Mouse (Mus musculus) hindbrain, embryonic 14.5 days (tissue): ENCODE measurements at regions not wholly inside any gene's neighbourhood (a gene's known extent, or its start where the extent isn't known, plus 50 kb on each side); places are given as distances from the start of the nearest gene placed in this dataset.

Experiments
- ATAC-seq: fragments of 200-750 bp; cut with Nextera tagmentation; 2 replicates; pipeline ENCODE4 v1.8.0; 2017; ENCODE audit warnings: moderate number of reproducible peaks, mild to moderate bottlenecking, moderate TSS enrichment, moderate library complexity; ENCODE audit not compliant: low FRiP score
- DNase-seq: peaks from one replicate; pipeline ENCODE4 v3.0.0-alpha.2; 2015; ENCODE audit warnings: low spot score
- H3K27ac ChIP-seq: fragments of 300-500 bp; sonication (generic); 2 replicates; pipeline ENCODE4 v1.5.1; 2014; ENCODE audit warnings: mild to moderate bottlenecking, moderate library complexity
- H3K27me3 ChIP-seq: fragments of 300-500 bp; sonication (generic); 2 replicates; pipeline ENCODE4 v1.6.1; 2014; ENCODE audit warnings: mild to moderate bottlenecking, low read length, mixed read lengths; ENCODE audit not compliant: control insufficient read depth, insufficient read depth
- H3K36me3 ChIP-seq: fragments of 300-500 bp; sonication (generic); replicated peaks from 2 replicates; pipeline ENCODE4 v1.6.1; 2014; ENCODE audit not compliant: control insufficient read depth, insufficient read depth
- H3K4me1 ChIP-seq: fragments of 300-500 bp; sonication (generic); replicated peaks from 2 replicates; pipeline ENCODE4 v1.6.1; 2014; ENCODE audit warnings: antibody characterized with exemption, low read length, mixed read lengths; ENCODE audit not compliant: control insufficient read depth, insufficient read depth
- H3K4me2 ChIP-seq: fragments of 300-500 bp; sonication (generic); replicated peaks from 2 replicates; pipeline ENCODE4 v1.6.1; 2014; ENCODE audit warnings: mild to moderate bottlenecking, moderate library complexity
- H3K4me3 ChIP-seq: fragments of 300-500 bp; sonication (generic); replicated peaks from 2 replicates; pipeline ENCODE4 v1.5.1; 2014; ENCODE audit warnings: mild to moderate bottlenecking, low read length
- H3K9ac ChIP-seq: fragments of 300-500 bp; sonication (generic); 2 replicates; pipeline ENCODE4 v1.6.1; 2014
- H3K9me3 ChIP-seq: fragments of 300-500 bp; sonication (generic); 2 replicates; pipeline ENCODE4 v1.6.1; 2016; ENCODE audit warnings: low read length; ENCODE audit not compliant: control insufficient read depth
- WGBS: fragments of 180-500 bp; shearing (Covaris S2); extraction: QIAGEN DNeasy Blood & Tissue Kit; methylation state at CpG from one replicate; pipeline ENCODE4 v1.1.7; 2014; 5-methylcytosine and 5-hydroxymethylcytosine counted together

- WGBS, result 65% methylated on average over 2 of the region's 2 CpGs
- Histone ChIP-seq H3K27ac (no peak overlapping the region), H3K27me3 (no peaks in the 10 kb centered on the region), H3K9ac (no peak overlapping the region), H3K4me2 (no peak overlapping the region), H3K4me3 (no peak overlapping the region), H3K9me3 (no peaks in the 10 kb centered on the region), H3K36me3 (no peaks in the 10 kb centered on the region), H3K4me1 (peaks cover 5% of the 10 kb centered on the region; the same call in 1 of the 2 replicates)
- DNase-seq, result no peak
- ATAC-seq, result no peak
These were observed 54.0 kb upstream of the Tbl1xr1 start for GRCm38 (mm10) chr3:22022418-22022817.

- Histone ChIP-seq H3K9ac (no peak overlapping the region), H3K4me1 (peaks cover 5% of the 10 kb centered on the region; the same call in 1 of the 2 replicates), H3K27ac (no peak overlapping the region), H3K9me3 (no peaks in the 10 kb centered on the region), H3K4me3 (no peak overlapping the region), H3K4me2 (no peak overlapping the region), H3K27me3 (no peaks in the 10 kb centered on the region), H3K36me3 (no peaks in the 10 kb centered on the region)
- ATAC-seq (no peak), DNase-seq (no peak)
- 72% methylated on average over 6 of the region's 6 CpGs for WGBS
These were observed 53.4 kb upstream of the Tbl1xr1 start for GRCm38 (mm10) chr3:22023049-22023448.

GRCm38 (mm10) chr3:22023551-22023950 is 52.9 kb upstream of the Tbl1xr1 start:
- Histone ChIP-seq H3K36me3 (no peaks in the 10 kb centered on the region), H3K9ac (no peak overlapping the region), H3K4me3 (no peak overlapping the region), H3K27ac (no peak overlapping the region), H3K4me2 (no peak overlapping the region), H3K9me3 (no peaks in the 10 kb centered on the region), H3K4me1 (peaks cover 5% of the 10 kb centered on the region; the same call in 1 of the 2 replicates), H3K27me3 (no peaks in the 10 kb centered on the region)
- 70% methylated on average over 5 of the region's 5 CpGs for WGBS
- no peak for DNase-seq
- ATAC-seq, result no peak

GRCm38 (mm10) chr3:22024200-22024599 is 52.3 kb upstream of the Tbl1xr1 start:
- ATAC-seq, result no peak
- peaks cover 5% of the 10 kb centered on the region; the same call in 1 of the 2 replicates for H3K4me1 ChIP-seq
- H3K4me2 ChIP-seq, result no peak overlapping the region
- no peak overlapping the region for H3K27ac ChIP-seq
- H3K27me3 ChIP-seq, result no peaks in the 10 kb centered on the region
- DNase-seq, result no peak
- no peak overlapping the region for H3K4me3 ChIP-seq
- no peaks in the 10 kb centered on the region for H3K9me3 ChIP-seq
- WGBS, result 6% methylated on average over 6 of the region's 6 CpGs
- H3K9ac ChIP-seq, result no peak overlapping the region
- H3K36me3 ChIP-seq, result no peaks in the 10 kb centered on the region

- Histone ChIP-seq H3K27me3 (no peaks in the 10 kb centered on the region), H3K36me3 (no peaks in the 10 kb centered on the region), H3K4me3 (no peak overlapping the region), H3K27ac (no peak overlapping the region), H3K4me2 (no peak overlapping the region), H3K9me3 (no peaks in the 10 kb centered on the region), H3K9ac (no peak overlapping the region), H3K4me1 (peaks cover 5% of the 10 kb centered on the region; the same call in 1 of the 2 replicates)
- ATAC-seq, result no peak
- no peak for DNase-seq
- WGBS, result 28% methylated on average over 6 of the region's 6 CpGs
These were observed 51.3 kb upstream of the Tbl1xr1 start for GRCm38 (mm10) chr3:22025119-22025518.

- H3K36me3 ChIP-seq, result no peaks in the 10 kb centered on the region
- peaks cover 5% of the 10 kb centered on the region; the same call in 1 of the 2 replicates for H3K4me1 ChIP-seq
- no peak overlapping the region for H3K4me2 ChIP-seq
- 73% methylated on average over 8 of the region's 8 CpGs for WGBS
- ATAC-seq (no peak), DNase-seq (no peak)
- no peak overlapping the region for H3K9ac ChIP-seq
- no peak overlapping the region for H3K27ac ChIP-seq
- H3K4me3 ChIP-seq, result no peak overlapping the region
- H3K9me3 ChIP-seq, result no peaks in the 10 kb centered on the region
- no peaks in the 10 kb centered on the region for H3K27me3 ChIP-seq
These were observed 50.8 kb upstream of the Tbl1xr1 start for GRCm38 (mm10) chr3:22025615-22026014.
